In genomic region chr10:89921965-89922364, GRCm38 (mm10) we compare ENCODE assay signal across 29 mouse cellular contexts. TPM values are rescaled to one million over a fixed set of nuclear protein-coding genes. Genes with fewer than 3 reads are reported as not detected.
DNase-seq lines count a peak whose midpoint lies in the region; ATAC-seq and TF ChIP-seq lines count a peak whose summit lies in the region.
"Had no signal": no experiment of that assay in that cellular context is flagged by ENCODE, and none has a peak within 500 bp of the region (broad histone marks: within the 10 kb centered on the region; RNA-seq: fewer than 3 reads in every experiment).

No protein-coding gene starts in this region.

- H3K4me3 ChIP-seq in G1E (ENCODE audit: low read depth, low read length), result no peak overlapping the region
- H3K4me3 ChIP-seq: embryonic facial prominence, embryonic 12.5 days; embryonic facial prominence, embryonic 15.5 days; heart, embryonic 12.5 days; heart, embryonic 15.5 days; hindbrain, embryonic 10.5 days; hindbrain, embryonic 13.5 days had no signal

- intact Hi-C loops in left cerebral cortex, postnatal 10 days (cut with DNase I), result no loop called here

- no peaks in the 10 kb centered on the region for H3K27me3 ChIP-seq in G1E (ENCODE audit: insufficient read depth, low read length)
- H3K27me3 ChIP-seq: embryonic facial prominence, embryonic 12.5 days; embryonic facial prominence, embryonic 15.5 days; heart, embryonic 12.5 days; heart, embryonic 15.5 days; hindbrain, embryonic 13.5 days had no signal

- peak; percentile 31 to 37 for DNase-seq in left cerebral cortex, adult 18-20 months (ENCODE audit: low spot score in 2 of 2)
- no peak for DNase-seq in left cerebral cortex, postnatal 10 days (ENCODE audit: extremely low spot score in 1 of 2, low spot score in 2 of 2)
- peak; percentile 44 to 48 for DNase-seq in right cerebral cortex, adult 2 months (ENCODE audit: low spot score in 2 of 2)
- no peak for DNase-seq in right cerebral cortex, postnatal 10 days (ENCODE audit: low spot score in 2 of 2)
- DNase-seq in G1E (ENCODE audit: low spot score), result no peak
- DNase-seq in kidney, postnatal 25 days, result no peak
- DNase-seq: adrenal gland, postnatal 10 days; adrenal gland, postnatal 36 days; cerebellum, adult 11 months; cerebellum, adult 2 months; cerebellum, adult 9-11 months; cerebellum, postnatal 25 days; forebrain, postnatal 0 days; gastrocnemius, postnatal 10 days; gastrocnemius, postnatal 36 days; heart, postnatal 10 days; heart, postnatal 36 days had no signal

- ATAC-seq in G1E (ENCODE audit: extremely low read depth, insufficient number of reproducible peaks, low FRiP score, poor library complexity, severe bottlenecking), result peak; percentile 45
- ATAC-seq: CD4-positive, CD25-positive, alpha-beta regulatory T cell, adult 4 months; forebrain, embryonic 14.5 days; forebrain, postnatal 0 days; hindbrain, embryonic 16.5 days; Patski had no signal

- H3K36me3 ChIP-seq in G1E (replicated peaks), result no peaks in the 10 kb centered on the region
- H3K36me3 ChIP-seq: embryonic facial prominence, embryonic 12.5 days; embryonic facial prominence, embryonic 15.5 days; heart, embryonic 12.5 days; heart, embryonic 15.5 days; hindbrain, embryonic 10.5 days; hindbrain, embryonic 13.5 days had no signal

- H3K4me1 ChIP-seq in G1E (ENCODE audit: insufficient read depth, low read depth, low read length), result no peaks in the 10 kb centered on the region
- H3K4me1 ChIP-seq: embryonic facial prominence, embryonic 12.5 days; embryonic facial prominence, embryonic 15.5 days; heart, embryonic 12.5 days; heart, embryonic 15.5 days; hindbrain, embryonic 10.5 days; hindbrain, embryonic 13.5 days had no signal

- no peak for TF ChIP-seq CTCF in G1E (IDR thresholded peaks at IDR 0.05; ENCODE audit: low read depth, low read length)

- peaks cover 5% of the 10 kb centered on the region for H3K9me3 ChIP-seq in G1E (replicated peaks)

RNA-seq across cellular contexts. Expression of gene Anks1b, which starts 48.7 kb away (rescaled TPM):
- 100 to 1,000 TPM; 437 to 438 TPM for total RNA-seq in left cerebral cortex, adult 18-20 months (2021)
- 100 to 1,000 TPM; 366 TPM for total RNA-seq in left cerebral cortex, postnatal 10 days (2021)
- not detected in 2 replicates for total RNA-seq in G1E (2014; fragmentation: Nextera tagmentation)
- 0.11 and 0.17 TPM in 2 replicates for total RNA-seq in G1E (2017)
- polyA plus RNA-seq in G1E (2012), result not detected in 2 replicates
- total RNA-seq: common myeloid progenitor, adult 5-6 weeks; granulocyte monocyte progenitor cell, adult 5-6 weeks had no signal
- polyA plus RNA-seq: CD4-positive, CD25-positive, alpha-beta regulatory T cell, adult 4 months had no signal

Comparison
In these comparisons a context has a peak if more than half of its experiments do, and no peak if none do; other contexts are left out.
1. DNase-seq: peak in left cerebral cortex, adult 18-20 months (2 of 2) and right cerebral cortex, adult 2 months (2 of 2); none in left cerebral cortex, postnatal 10 days (0 of 2), right cerebral cortex, postnatal 10 days (0 of 2), G1E (single experiment) and kidney, postnatal 25 days (0 of 2).
2. RNA of gene Anks1b, which starts 48.7 kb away (total RNA-seq): 437 to 438 TPM in left cerebral cortex, adult 18-20 months and 366 TPM in left cerebral cortex, postnatal 10 days; 0.11 to 0.17 TPM in G1E; every median in the first group is over 100 times any median in the second.